Mouse (Mus musculus): Measurements from ENCODE around the gene Pde6d. TPM values are rescaled to one million over a fixed set of nuclear protein-coding genes. Genes with fewer than 3 reads are reported as not detected.

The Pde6d gene
- 10 to 100 TPM; 21.9 to 66.1 TPM for polyA plus RNA-seq (2012; fragmentation: generic; extraction: Trizol)

GRCm38 (mm10) chr1:86582451-86583096 lies at the start of gene Pde6d, which contains the start of gene Cops7b:
Gene Pde6d, minus strand, starts transcription at chr1:86582629.
Gene Cops7b, plus strand, starts transcription at chr1:86582904.

DNA sequence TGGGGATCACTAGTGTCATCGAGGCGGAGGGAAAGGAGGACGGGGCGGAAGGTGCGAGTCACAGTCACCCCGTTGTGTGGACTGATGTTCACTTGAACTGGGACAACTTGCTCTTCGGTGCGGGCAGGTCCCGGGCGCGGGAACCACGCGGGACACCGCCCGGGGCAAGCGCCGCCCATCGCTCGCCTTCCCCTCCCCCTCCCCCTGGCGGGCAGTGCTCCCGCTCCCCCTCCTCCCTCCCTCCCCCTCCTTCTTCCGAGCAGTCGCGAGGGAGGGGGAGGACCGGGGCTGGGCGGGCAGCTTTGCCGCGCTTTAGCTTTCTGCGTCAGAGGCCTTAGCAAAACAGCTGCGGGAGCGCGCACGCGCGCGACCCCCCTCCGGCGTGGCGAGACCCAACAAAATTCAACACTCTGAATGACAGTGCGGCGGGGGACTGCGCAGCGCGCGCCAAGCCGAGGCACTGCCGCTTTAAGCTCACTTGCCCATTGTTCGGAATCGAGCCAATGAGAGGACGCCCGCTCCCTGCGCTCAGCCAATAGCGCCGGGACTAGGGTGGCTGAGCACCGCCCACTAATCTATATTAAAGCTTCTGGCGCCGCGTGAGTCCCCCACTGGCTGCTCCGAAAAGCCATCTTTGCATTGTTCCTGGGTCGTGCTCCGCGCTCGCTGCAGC lies 56.2 kb downstream of the Pde6d start, which contains the start of gene Ptma:
Ptma (plus strand) TSS at position 611 of the 673 bp plus-strand sequence.

Other genes starting within 250 kb of the Pde6d start
- 100 to 1,000 TPM in 1 of 2 experiments, 10 to 100 TPM in 1; 69.8 to 102 TPM for gene Ncl, start 223.2 kb downstream of the Pde6d start, polyA plus RNA-seq (2012; fragmentation: generic; extraction: Trizol)
- under 1 TPM in 1 of 2 experiments, not detected in 1; 0.04 TPM for gene Nmur1, start 156.4 kb downstream of the Pde6d start, polyA plus RNA-seq (2012; fragmentation: generic; extraction: Trizol)
- gene Tex44, start 156.3 kb downstream of the Pde6d start, polyA plus RNA-seq (2012; fragmentation: generic; extraction: Trizol) = not detected
- gene Ptma, start 55.9 kb downstream of the Pde6d start, polyA plus RNA-seq (2012; fragmentation: generic; extraction: Trizol) = 1,000 to 10,000 TPM in 1 of 2 experiments, 100 to 1,000 TPM in 1; 531 to 1,518 TPM
- 10 to 100 TPM; 12.1 to 15.8 TPM for gene Cops7b, start 275 bp upstream of the Pde6d start, polyA plus RNA-seq (2012; fragmentation: generic; extraction: Trizol)
- gene Nppc, start 87.9 kb upstream of the Pde6d start, polyA plus RNA-seq (2012; fragmentation: generic; extraction: Trizol) = not detected
- gene Dis3l2, start 121.2 kb upstream of the Pde6d start, polyA plus RNA-seq (2012; fragmentation: generic; extraction: Trizol) = 10 to 100 TPM in 1 of 2 experiments, 1 to 10 TPM in 1; 3.6 to 10.0 TPM